Mouse (Mus musculus) testis, adult 2 months (tissue): ENCODE results near the gene Sema4d. TPM values are rescaled to one million over a fixed set of nuclear protein-coding genes. Genes with fewer than 3 reads are reported as not detected.

Source experiments
- H3K27ac ChIP-seq: fragments of 200-500 bp; 2 replicates; pipeline ENCODE4 v1.5.1; 2012; ENCODE audit warnings: low read depth, low read length; ENCODE audit not compliant: control insufficient read depth, insufficient read depth
- H3K27me3 ChIP-seq: fragments of 200-500 bp; 2 replicates; pipeline ENCODE4 v1.6.1; 2012; ENCODE audit warnings: mild to moderate bottlenecking, low read length, moderate library complexity; ENCODE audit not compliant: control insufficient read depth, insufficient read depth
- H3K36me3 ChIP-seq: fragments of 200-500 bp; 2 replicates; pipeline ENCODE4 v1.6.1; 2012; ENCODE audit warnings: mild to moderate bottlenecking, low read length; ENCODE audit not compliant: control insufficient read depth, insufficient read depth
- H3K4me1 ChIP-seq: fragments of 200-500 bp; 2 replicates; pipeline ENCODE4 v1.6.1; 2012; ENCODE audit warnings: low read length; ENCODE audit not compliant: control insufficient read depth, insufficient read depth
- H3K4me3 ChIP-seq: fragments of 200-500 bp; 2 replicates; pipeline ENCODE4 v1.5.1; 2012; ENCODE audit warnings: low read depth, mild to moderate bottlenecking, low read length, moderate library complexity, mixed read lengths; ENCODE audit not compliant: control insufficient read depth
- CTCF ChIP-seq: fragments of 200-500 bp; IDR thresholded peaks from 2 replicates; pipeline ENCODE4 v1.5.1; 2012; ENCODE audit warnings: low read depth, mild to moderate bottlenecking, inconsistent platforms, low read length, moderate library complexity; ENCODE audit not compliant: control insufficient read depth, insufficient read depth, insufficient replicate concordance
- POLR2A ChIP-seq: fragments of 200-500 bp; IDR thresholded peaks from 2 replicates; pipeline ENCODE4 v1.6.1; 2012; ENCODE audit warnings: low read depth, mild to moderate bottlenecking, inconsistent platforms, low read length, moderate library complexity; ENCODE audit not compliant: control insufficient read depth
- polyA plus RNA-seq: library from polyadenylated mRNA; depleted of rRNA; stranded (reverse); fragments of >200 nt; gene quantifications from 2 replicates; pipeline ENCODE4 v1.2.3, GENCODE M21; 2012

Gene Sema4d
- polyA plus RNA-seq, 1 experiment: 1.4 TPM

- TF ChIP-seq CTCF: no peak
- no peak for TF ChIP-seq POLR2A
- Histone ChIP-seq H3K36me3 (no peaks in the 10 kb centered on the region), H3K4me1 (no peaks in the 10 kb centered on the region), H3K4me3 (no peak overlapping the region), H3K27me3 (no peaks in the 10 kb centered on the region), H3K27ac (no peak overlapping the region)
Observed at GRCm38 (mm10) chr13:51755584-51755983, 38.0 kb downstream of the Sema4d start.

DNA sequence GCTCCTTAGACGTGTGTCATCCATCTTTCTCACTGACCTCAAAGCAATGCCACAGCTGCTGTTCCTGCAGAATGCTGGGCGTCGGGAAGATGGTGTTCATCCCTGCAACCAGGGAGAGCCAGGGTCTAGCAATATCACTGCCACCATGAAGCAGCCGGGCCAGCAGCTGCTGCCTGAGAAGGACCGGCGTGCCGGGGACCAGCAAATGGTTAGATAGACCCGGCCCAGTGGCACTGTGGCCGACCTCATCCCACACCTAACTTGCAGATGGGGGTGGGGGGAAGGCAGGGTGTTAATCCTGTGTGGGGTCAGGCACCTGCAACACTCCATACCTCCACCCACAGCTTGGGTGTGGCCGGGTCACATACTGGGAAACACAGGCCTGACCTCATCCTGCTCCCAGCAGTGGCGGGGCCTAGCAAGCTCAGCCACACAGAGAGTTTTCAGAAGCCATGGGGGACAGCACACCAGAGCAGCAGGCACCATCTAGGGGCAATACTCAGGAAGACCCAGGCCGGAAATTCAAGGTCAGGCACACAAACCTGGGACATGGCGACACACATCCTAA is 38.9 kb downstream of the Sema4d start:
- H3K27me3 ChIP-seq: no peaks in the 10 kb centered on the region
- no peaks in the 10 kb centered on the region for H3K4me1 ChIP-seq
- no peak overlapping the region for H3K27ac ChIP-seq
- no peaks in the 10 kb centered on the region for H3K36me3 ChIP-seq
- TF ChIP-seq CTCF (no peak), POLR2A (no peak)
- no peak overlapping the region for H3K4me3 ChIP-seq

DNA sequence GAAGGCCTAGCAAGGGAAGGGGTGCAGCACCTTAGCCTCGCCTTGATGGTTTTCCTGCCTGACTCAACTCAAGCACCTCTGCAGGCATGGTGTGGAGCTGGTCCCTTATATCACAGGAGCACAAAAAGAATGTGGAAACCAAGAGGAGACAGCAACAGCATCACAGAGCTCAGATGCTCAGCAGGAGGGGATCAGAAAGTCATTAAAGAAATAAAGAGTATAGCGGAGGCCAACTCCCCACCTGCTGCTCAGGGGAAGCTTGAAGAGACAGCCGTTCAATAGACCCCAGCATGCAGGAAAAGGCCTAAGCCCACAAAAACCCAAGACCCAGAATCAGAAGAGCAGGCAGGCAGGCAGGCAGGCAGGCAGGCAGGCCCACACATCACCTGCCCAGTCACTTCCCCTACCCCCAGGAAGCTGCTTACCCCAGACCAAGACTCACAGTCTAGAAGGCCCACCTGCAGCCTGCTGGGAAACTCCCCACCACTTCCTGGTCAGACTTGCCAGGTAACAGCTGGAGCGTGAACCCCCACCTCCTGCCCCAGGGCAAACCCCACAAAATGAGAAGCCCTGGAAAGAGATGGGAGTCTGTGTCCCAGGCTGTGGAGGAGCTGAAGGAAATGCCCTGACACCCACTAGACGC is 39.6 kb downstream of the Sema4d start:
- H3K4me1 ChIP-seq: no peaks in the 10 kb centered on the region
- no peak overlapping the region for H3K27ac ChIP-seq
- no peaks in the 10 kb centered on the region for H3K36me3 ChIP-seq

DNA sequence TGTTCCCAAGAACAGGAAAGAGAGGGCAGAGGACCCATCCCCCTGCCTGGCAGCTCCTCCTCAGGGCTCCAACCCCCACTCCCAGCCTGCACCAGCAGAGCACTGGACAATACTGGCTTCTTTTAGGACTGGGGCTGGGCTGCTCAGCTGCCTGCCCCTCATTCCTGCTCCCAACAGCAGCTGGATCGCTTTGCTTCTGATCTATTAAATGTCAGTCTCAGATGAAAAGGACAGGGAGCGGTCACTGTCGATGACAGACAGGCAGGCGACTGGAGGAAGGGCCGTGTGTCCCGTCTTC is 40.4 kb downstream of the Sema4d start:
- no peaks in the 10 kb centered on the region for H3K4me1 ChIP-seq
- H3K4me3 ChIP-seq: no peak overlapping the region
- no peaks in the 10 kb centered on the region for H3K27me3 ChIP-seq
- no peaks in the 10 kb centered on the region for H3K36me3 ChIP-seq
- H3K27ac ChIP-seq: no peak overlapping the region
- no peak for TF ChIP-seq POLR2A
- no peak for TF ChIP-seq CTCF

More for the DNA sequence above, 39.6 kb downstream of the Sema4d start:
- no peak for TF ChIP-seq CTCF
- no peak for TF ChIP-seq POLR2A
- Histone ChIP-seq H3K4me3 (no peak overlapping the region), H3K27me3 (no peaks in the 10 kb centered on the region)

GRCm38 (mm10) chr13:51752346-51753167 is 41.0 kb downstream of the Sema4d start:
- H3K36me3 ChIP-seq: no peaks in the 10 kb centered on the region
- H3K4me3 ChIP-seq: no peak overlapping the region
- TF ChIP-seq CTCF (no peak), POLR2A (no peak)
- H3K4me1 ChIP-seq: no peaks in the 10 kb centered on the region
- no peak overlapping the region for H3K27ac ChIP-seq
- H3K27me3 ChIP-seq: no peaks in the 10 kb centered on the region

- TF ChIP-seq CTCF (no peak), POLR2A (no peak)
- Histone ChIP-seq H3K27me3 (no peaks in the 10 kb centered on the region), H3K36me3 (no peaks in the 10 kb centered on the region), H3K27ac (no peak overlapping the region), H3K4me1 (peaks cover 4% of the 10 kb centered on the region; the same call in 1 of the 2 replicates), H3K4me3 (no peak overlapping the region)
Observed at GRCm38 (mm10) chr13:51749578-51750345, 43.8 kb downstream of the Sema4d start.
